Mouse (Mus musculus): ENCODE data around the gene Ankrd6.

DNA sequence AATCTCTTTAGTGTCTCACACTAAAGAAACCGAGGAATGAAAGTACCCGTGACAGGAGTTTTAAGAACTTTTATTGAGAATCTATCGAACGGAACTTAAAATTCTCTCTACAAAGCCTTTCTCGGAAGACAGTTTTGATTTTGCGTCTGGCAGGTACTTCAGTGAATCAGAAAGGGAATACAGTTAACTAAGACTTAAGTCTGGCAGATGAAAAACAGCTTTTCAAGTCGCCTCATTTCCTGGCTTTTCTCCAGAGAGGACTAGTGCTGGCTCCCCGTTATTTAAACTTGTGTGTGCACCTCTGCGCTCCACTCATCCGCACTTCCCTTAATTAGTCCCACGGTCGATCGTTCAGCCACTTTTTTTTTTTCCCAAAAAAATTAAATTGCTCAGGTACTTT is 33.6 kb upstream of the Ankrd6 start:
- no peak for TF ChIP-seq SIN3A (IDR thresholded peaks at IDR 0.05; ENCODE audit: low read length)
- TF ChIP-seq TCF12 (IDR thresholded peaks at IDR 0.05; ENCODE audit: low read depth, low read length) = no peak
- no peak for TF ChIP-seq USF1 (IDR thresholded peaks at IDR 0.05; ENCODE audit: low read depth, low read length)
